Mouse (Mus musculus): ENCODE data around the gene Rnh1. TPM values are rescaled to one million over a fixed set of nuclear protein-coding genes. Genes with fewer than 3 reads are reported as not detected.

The Rnh1 gene
- polyA plus RNA-seq, 1 experiment from 2014 or later: 49.7 TPM

- WGBS: 96% methylated on average over 2 of the region's 2 CpGs
- no peaks in the 10 kb centered on the region for H3K27me3 ChIP-seq
- H3K4me2 ChIP-seq: peak overlapping the region; percentile 91
- no peak overlapping the region for H3K4me3 ChIP-seq (replicated peaks)
- H3K4me1 ChIP-seq: peaks cover 29% of the 10 kb centered on the region
- peaks cover 17% of the 10 kb centered on the region for H3K36me3 ChIP-seq (replicated peaks)
- H3K9ac ChIP-seq: 0 out of 2 replicates have a peak overlapping the region, but pooled peaks have one; percentile 64
- H3K9me3 ChIP-seq: no peaks in the 10 kb centered on the region
- no peak for ATAC-seq (ENCODE audit: low FRiP score)
- H3K27ac ChIP-seq: no peak overlapping the region
Measured at GRCm38 (mm10) chr7:141195754-141196153, 23.1 kb upstream of the Rnh1 start.

GRCm38 (mm10) chr7:141194830-141195229 lies 22.2 kb upstream of the Rnh1 start:
- peak overlapping the region; percentile 91 for H3K4me2 ChIP-seq
- H3K9me3 ChIP-seq: no peaks in the 10 kb centered on the region
- ATAC-seq (ENCODE audit: low FRiP score): peak; percentile 47
- H3K9ac ChIP-seq: peak overlapping the region; percentile 64
- H3K27ac ChIP-seq: peak overlapping the region; percentile 81
- under 1% methylated on average over 28 of the region's 28 CpGs for WGBS
- peak overlapping the region; percentile 96 for H3K4me3 ChIP-seq (replicated peaks)
- H3K36me3 ChIP-seq (replicated peaks): peaks cover 26% of the 10 kb centered on the region
- peaks cover 29% of the 10 kb centered on the region for H3K4me1 ChIP-seq
- no peaks in the 10 kb centered on the region for H3K27me3 ChIP-seq

DNA sequence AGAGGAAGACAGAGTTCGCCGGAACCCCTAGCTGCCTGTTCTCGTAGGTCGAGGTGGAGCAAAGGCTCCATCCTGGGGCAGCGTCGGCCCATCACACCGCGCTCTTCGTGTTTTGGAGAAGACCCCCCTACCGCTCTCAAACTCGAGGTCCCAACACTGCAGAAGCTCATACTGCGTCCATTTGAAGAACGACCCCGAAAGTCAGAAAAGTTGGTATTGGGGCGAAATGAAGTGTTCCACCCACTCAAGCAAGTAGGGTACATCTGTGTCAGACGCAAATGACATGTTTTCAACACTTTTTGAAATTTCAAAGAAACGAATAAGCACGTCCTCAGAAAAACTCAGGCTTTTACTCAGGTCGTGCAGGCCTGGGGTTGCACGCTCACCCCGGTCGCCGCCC lies 21.8 kb upstream of the Rnh1 start:
- WGBS: 1% methylated on average over 23 of the region's 23 CpGs
- no peak for ATAC-seq (ENCODE audit: low FRiP score)

DNA sequence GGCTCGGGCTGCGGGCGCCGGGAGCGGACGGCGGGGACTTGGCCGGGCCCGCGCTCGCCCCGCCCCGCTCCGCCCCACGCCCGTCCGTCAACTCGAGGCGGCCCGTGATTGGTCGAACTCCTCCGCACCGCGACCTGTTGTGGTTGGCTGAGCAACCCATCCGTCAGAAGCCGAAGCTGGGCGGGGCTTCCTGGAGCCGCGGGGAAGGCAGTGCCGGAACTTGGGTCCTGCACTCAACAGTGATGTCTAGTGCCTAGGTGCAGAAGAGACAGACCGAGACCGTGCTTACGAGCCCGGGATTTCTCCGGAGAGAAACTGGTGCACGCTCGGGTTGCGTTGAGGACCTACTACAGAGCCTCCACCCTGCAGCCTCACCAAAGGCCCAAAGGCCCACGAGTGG lies 21.3 kb upstream of the Rnh1 start, which contains the start of the genes Hras and Lrrc56:
Hras (minus strand) TSS at position 58 of the 400 bp plus-strand sequence.
Lrrc56 (plus strand) TSS at position 210 of the 400 bp plus-strand sequence.
- H3K9me3 ChIP-seq: no peaks in the 10 kb centered on the region
- H3K4me2 ChIP-seq: peak within 1 kb of the TSS; percentile 91
- WGBS: 0% methylated on average over 29 of the region's 39 CpGs
- peak within 1 kb of the TSS; percentile 81 for H3K27ac ChIP-seq
- no peaks in the 10 kb centered on the region for H3K27me3 ChIP-seq
- peaks cover 35% of the 10 kb centered on the region for H3K36me3 ChIP-seq (replicated peaks)
- peak within 1 kb of the TSS; percentile 96 for H3K4me3 ChIP-seq (replicated peaks)
- H3K4me1 ChIP-seq: peaks cover 29% of the 10 kb centered on the region
- peak; percentile 95 for ATAC-seq (ENCODE audit: low FRiP score)
- H3K9ac ChIP-seq: peak within 1 kb of the TSS; percentile 94

More for the DNA sequence above, 21.8 kb upstream of the Rnh1 start:
- Histone ChIP-seq H3K4me1 (peaks cover 29% of the 10 kb centered on the region), H3K36me3 (replicated peaks) (peaks cover 30% of the 10 kb centered on the region), H3K27ac (peak overlapping the region; percentile 81), H3K4me2 (peak overlapping the region; percentile 91), H3K9ac (peak overlapping the region; percentile 64), H3K27me3 (no peaks in the 10 kb centered on the region), H3K4me3 (replicated peaks) (peak overlapping the region; percentile 96), H3K9me3 (no peaks in the 10 kb centered on the region)

GRCm38 (mm10) chr7:141193348-141193856 lies 20.7 kb upstream of the Rnh1 start:
- no peak; the same call in 1 of the 2 replicates for ATAC-seq (ENCODE audit: low FRiP score)
- Histone ChIP-seq H3K4me2 (peak overlapping the region; percentile 91), H3K36me3 (replicated peaks) (peaks cover 38% of the 10 kb centered on the region), H3K4me1 (peaks cover 29% of the 10 kb centered on the region), H3K9me3 (no peaks in the 10 kb centered on the region), H3K4me3 (replicated peaks) (peak overlapping the region; percentile 96), H3K27me3 (no peaks in the 10 kb centered on the region), H3K9ac (peak overlapping the region; percentile 94), H3K27ac (peak overlapping the region; percentile 78)
- under 1% methylated on average over 43 of the region's 43 CpGs for WGBS

DNA sequence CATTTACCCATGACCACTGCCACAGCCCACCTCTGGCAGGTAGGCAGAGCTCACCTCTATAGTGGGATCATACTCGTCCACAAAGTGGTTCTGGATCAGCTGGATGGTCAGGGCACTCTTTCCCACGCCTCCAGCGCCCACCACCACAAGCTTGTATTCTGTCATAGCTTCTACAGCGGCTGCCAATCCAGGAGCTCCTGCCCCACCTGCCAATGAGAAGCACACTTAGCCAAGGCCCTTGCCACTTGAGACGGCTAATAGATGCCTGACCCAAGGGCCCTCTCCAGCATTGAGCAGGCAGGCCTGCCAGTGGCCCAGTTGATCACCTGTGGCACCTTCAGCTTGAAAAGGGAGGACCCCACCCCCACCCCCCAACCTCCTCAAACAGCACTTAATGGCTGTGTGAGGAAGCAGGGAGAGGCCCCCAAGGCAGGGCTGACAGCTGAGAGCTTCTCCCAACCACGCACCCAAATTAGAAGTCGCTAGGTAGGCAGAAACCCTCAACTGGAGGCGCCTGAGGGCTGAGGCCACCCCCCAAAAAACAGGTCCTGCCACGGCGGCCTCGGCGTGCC lies 20.2 kb upstream of the Rnh1 start:
- Histone ChIP-seq H3K4me1 (peaks cover 29% of the 10 kb centered on the region), H3K36me3 (replicated peaks) (peaks cover 38% of the 10 kb centered on the region), H3K27me3 (no peaks in the 10 kb centered on the region), H3K9me3 (no peaks in the 10 kb centered on the region), H3K4me2 (peak overlapping the region; percentile 91), H3K27ac (no peak overlapping the region), H3K9ac (peak overlapping the region; percentile 94), H3K4me3 (replicated peaks) (peak overlapping the region; percentile 96)
- WGBS: 25% methylated on average over 12 of the region's 12 CpGs
- no peak for ATAC-seq (ENCODE audit: low FRiP score)

DNA sequence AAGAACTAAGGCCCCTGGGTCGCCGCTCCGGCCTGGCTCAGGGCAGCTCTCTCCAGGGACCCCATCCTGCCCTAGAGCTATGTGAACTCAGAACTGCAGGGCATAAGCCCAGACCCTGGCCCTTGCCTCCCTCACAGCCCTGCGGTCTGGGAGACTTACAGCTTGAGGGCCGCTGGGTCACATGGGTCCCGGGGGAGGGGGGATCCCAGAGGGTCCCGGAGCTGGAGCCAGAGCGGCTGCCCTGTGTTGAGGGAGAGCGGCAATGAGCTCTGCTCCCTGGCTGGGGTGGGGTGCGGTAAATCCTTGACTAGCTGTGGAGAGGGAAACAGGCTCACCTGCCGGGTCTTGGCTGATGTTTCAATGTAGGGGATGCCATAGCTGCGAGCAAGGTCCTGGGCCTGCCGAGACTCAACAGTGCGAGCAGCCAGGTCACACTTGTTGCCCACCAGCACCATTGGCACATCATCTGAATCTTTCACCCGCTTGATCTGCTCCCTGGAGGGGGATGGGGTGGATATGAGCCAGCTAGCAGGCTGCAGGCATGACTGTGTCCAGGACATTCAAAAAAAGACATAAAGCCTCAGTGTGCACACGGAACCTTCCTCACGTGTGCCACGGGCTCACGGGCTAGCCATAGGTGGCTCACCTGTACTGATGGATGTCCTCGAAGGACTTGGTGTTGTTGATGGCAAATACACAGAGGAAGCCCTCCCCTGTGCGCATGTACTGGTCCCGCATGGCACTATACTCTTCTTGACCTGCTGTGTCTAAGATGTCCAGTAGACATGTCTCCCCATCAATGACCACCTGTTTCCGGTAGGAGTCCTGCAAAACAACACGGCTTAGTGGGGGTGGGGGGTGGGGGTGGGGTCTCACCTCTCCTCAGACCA lies 19.4 kb upstream of the Rnh1 start:
- 0 out of 2 replicates have a peak overlapping the region, but pooled peaks have one; percentile 4 for H3K9ac ChIP-seq
- H3K4me3 ChIP-seq (replicated peaks): peak overlapping the region; percentile 96
- H3K4me2 ChIP-seq: peak overlapping the region; percentile 91
- H3K4me1 ChIP-seq: peaks cover 29% of the 10 kb centered on the region
- no peaks in the 10 kb centered on the region for H3K27me3 ChIP-seq
- no peak for ATAC-seq (ENCODE audit: low FRiP score)
- no peaks in the 10 kb centered on the region for H3K9me3 ChIP-seq
- H3K36me3 ChIP-seq (replicated peaks): peaks cover 38% of the 10 kb centered on the region
- 91% methylated on average over 24 of the region's 24 CpGs for WGBS
- H3K27ac ChIP-seq: no peak overlapping the region

DNA sequence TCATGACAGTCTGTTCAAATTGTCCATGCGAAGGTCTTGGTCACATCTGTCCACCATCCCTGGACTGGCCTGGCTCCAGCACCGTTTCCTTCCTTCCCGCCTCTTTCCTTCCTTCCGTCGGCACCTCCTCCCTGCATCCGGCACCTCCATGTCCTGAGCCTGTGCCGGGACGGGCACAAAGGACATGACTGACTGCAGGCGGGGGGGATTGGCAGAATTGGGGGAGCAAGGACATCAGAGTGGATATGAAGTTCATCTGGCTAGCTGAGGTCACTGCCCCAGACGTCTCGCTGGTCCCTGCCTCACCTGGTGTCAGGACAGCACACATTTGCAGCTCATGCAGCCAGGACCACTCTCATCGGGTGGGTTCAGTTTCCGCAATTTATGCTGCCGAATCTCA lies 18.4 kb upstream of the Rnh1 start:
- H3K36me3 ChIP-seq (replicated peaks): peaks cover 38% of the 10 kb centered on the region

DNA sequence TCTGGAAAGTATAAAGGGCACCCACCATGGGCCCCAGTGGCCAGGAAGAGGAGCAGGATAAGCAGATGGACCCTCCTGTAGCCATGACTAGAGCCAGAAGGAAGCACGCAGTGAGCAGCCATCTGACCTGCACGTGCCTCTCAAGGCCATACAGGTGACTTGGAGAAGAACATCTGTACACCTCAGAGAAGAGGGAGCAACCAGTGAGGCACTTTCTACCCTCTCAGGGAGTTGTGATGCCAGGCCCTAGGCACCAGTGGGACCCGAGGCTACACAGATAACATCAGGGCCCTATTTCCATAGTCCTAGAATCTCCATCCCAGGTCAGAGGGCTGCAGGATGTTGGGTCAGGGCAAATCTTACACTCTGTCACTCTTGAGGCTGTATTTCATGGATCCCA lies 17.6 kb upstream of the Rnh1 start:
- Histone ChIP-seq H3K9me3 (no peaks in the 10 kb centered on the region), H3K4me1 (peaks cover 23% of the 10 kb centered on the region), H3K36me3 (replicated peaks) (peaks cover 38% of the 10 kb centered on the region), H3K27me3 (no peaks in the 10 kb centered on the region), H3K27ac (no peak overlapping the region), H3K4me3 (replicated peaks) (no peak overlapping the region), H3K4me2 (no peak overlapping the region), H3K9ac (no peak overlapping the region)
- WGBS: 96% methylated on average over 3 of the region's 3 CpGs
- ATAC-seq (ENCODE audit: low FRiP score): no peak

More for the DNA sequence above, 18.4 kb upstream of the Rnh1 start:
- WGBS: 94% methylated on average over 14 of the region's 14 CpGs
- no peak overlapping the region for H3K9ac ChIP-seq
- no peak overlapping the region for H3K4me2 ChIP-seq
- peaks cover 29% of the 10 kb centered on the region for H3K4me1 ChIP-seq
- no peaks in the 10 kb centered on the region for H3K27me3 ChIP-seq
- ATAC-seq (ENCODE audit: low FRiP score): no peak
- no peaks in the 10 kb centered on the region for H3K9me3 ChIP-seq
- no peak overlapping the region for H3K27ac ChIP-seq
- H3K4me3 ChIP-seq (replicated peaks): no peak overlapping the region

DNA sequence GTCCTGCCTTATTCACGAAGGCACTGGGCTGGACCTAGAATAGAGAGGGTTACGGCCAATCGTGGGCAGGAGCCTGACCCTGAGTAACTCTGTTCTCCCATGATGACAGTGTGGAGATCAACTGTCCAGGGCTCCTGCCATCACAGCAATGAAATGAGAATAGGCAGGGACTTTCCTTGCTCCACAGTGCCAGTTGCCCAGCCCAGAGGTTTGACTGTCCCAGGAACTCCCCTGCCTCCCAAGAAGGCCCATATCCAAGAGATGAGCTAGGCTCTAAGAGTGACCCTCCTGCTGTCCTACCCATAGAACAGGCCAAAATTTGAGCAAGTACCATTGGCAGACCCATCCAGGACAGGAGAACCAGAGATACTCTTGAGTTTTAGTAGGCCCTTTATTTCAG lies 16.1 kb upstream of the Rnh1 start:
- no peaks in the 10 kb centered on the region for H3K9me3 ChIP-seq
- WGBS: 90% methylated on average over 3 of the region's 3 CpGs
- no peak overlapping the region for H3K9ac ChIP-seq
- no peak overlapping the region for H3K4me2 ChIP-seq
- H3K4me3 ChIP-seq (replicated peaks): no peak overlapping the region
- peaks cover 19% of the 10 kb centered on the region for H3K4me1 ChIP-seq
- peaks cover 38% of the 10 kb centered on the region for H3K36me3 ChIP-seq (replicated peaks)
- no peak for ATAC-seq (ENCODE audit: low FRiP score)
- no peak overlapping the region for H3K27ac ChIP-seq
- no peaks in the 10 kb centered on the region for H3K27me3 ChIP-seq

DNA sequence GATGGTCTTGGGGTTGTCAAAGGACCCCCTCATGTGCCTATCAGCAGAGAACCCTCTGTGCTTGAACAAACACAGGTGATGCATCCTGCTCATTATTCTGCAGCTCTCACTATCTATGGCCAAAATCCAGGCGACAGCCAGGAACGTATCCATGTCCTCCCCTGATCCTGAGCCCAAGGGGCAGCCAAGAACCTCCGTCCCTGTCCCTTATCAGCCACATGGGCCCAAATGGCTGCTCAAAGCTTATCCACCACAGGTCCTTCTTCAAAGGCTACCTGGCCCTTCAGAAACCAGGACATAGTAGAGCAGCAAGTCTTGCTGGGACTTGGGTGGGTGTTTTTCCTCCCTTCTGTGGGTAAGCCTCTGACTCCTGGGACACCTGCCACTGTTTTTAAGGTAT lies 15.5 kb upstream of the Rnh1 start:
- Histone ChIP-seq H3K27me3 (no peaks in the 10 kb centered on the region), H3K36me3 (replicated peaks) (peaks cover 38% of the 10 kb centered on the region), H3K27ac (no peak overlapping the region), H3K4me2 (no peak overlapping the region), H3K9me3 (no peaks in the 10 kb centered on the region), H3K4me3 (replicated peaks) (no peak overlapping the region), H3K9ac (no peak overlapping the region), H3K4me1 (peaks cover 17% of the 10 kb centered on the region)
- WGBS: 89% methylated on average over 3 of the region's 3 CpGs
- ATAC-seq (ENCODE audit: low FRiP score): no peak

GRCm38 (mm10) chr7:141176173-141176572 lies 3.5 kb upstream of the Rnh1 start:
- Histone ChIP-seq H3K36me3 (replicated peaks) (no peaks in the 10 kb centered on the region), H3K27ac (no peak overlapping the region), H3K27me3 (peaks cover 4% of the 10 kb centered on the region; the same call in 1 of the 2 replicates), H3K4me3 (replicated peaks) (no peak overlapping the region), H3K9me3 (no peaks in the 10 kb centered on the region), H3K4me2 (no peak overlapping the region), H3K4me1 (peaks cover 7% of the 10 kb centered on the region; the same call in 1 of the 2 replicates), H3K9ac (no peak overlapping the region)
- WGBS: 3% methylated on average over 8 of the region's 8 CpGs
- no peak for ATAC-seq (ENCODE audit: low FRiP score)
